Mouse (Mus musculus) gastrocnemius, adult 18-20 months (tissue): ENCODE data around the gene Htr6. TPM values are rescaled to one million over a fixed set of nuclear protein-coding genes. Genes with fewer than 3 reads are reported as not detected.

Source experiments
- total RNA-seq, 2 experiments: library from RNA; stranded (reverse); gene quantifications; 2 replicates each; pipeline ENCODE4 v1.2.3; 2021

Gene Htr6
- total RNA-seq, 2 experiments from 2014 or later = not detected

Other genes starting within 250 kb of the Htr6 start
- 1 to 10 TPM; 1.6 to 5.4 TPM for gene Pla2g5, start 212.1 kb downstream of the Htr6 start, total RNA-seq
- gene Gm13030, start 201.6 kb downstream of the Htr6 start, total RNA-seq = not detected
- not detected for gene Pla2g2e, start 197.6 kb downstream of the Htr6 start, total RNA-seq
- gene Otud3, start 161.6 kb downstream of the Htr6 start, total RNA-seq = 10 to 100 TPM; 16.2 to 17.6 TPM
- gene Rnf186, start 108.5 kb downstream of the Htr6 start, total RNA-seq = not detected
- gene Tmco4, start 102.7 kb downstream of the Htr6 start, total RNA-seq = 10 to 100 TPM; 10.2 to 14.3 TPM
- gene Nbl1, start 17.4 kb upstream of the Htr6 start, total RNA-seq = 10 to 100 TPM; 18.5 to 29.9 TPM
- 100 to 1,000 TPM; 310 to 342 TPM for gene Minos1, start 55.5 kb upstream of the Htr6 start, total RNA-seq
- gene Capzb, start 117.3 kb upstream of the Htr6 start, total RNA-seq = 100 to 1,000 TPM; 416 to 422 TPM
- 1 to 10 TPM; 5.6 to 7.8 TPM for gene Pqlc2, start 235.1 kb upstream of the Htr6 start, total RNA-seq
- 10 to 100 TPM; 32.5 to 34.9 TPM for gene Akr7a5, start 235.2 kb upstream of the Htr6 start, total RNA-seq